Mouse (Mus musculus) liver, embryonic 14.5 days (tissue): Measurements from ENCODE around the gene Ddx41.
A peak's percentile ranks its signal among the peaks of the same experiment; 100 is the strongest.

Experiments
- CTCF ChIP-seq: IDR thresholded peaks from 2 replicates; pipeline ENCODE4 v1.5.1; 2016; ENCODE audit warnings: antibody characterized with exemption, low read depth, control low read depth
- EP300 ChIP-seq: IDR thresholded peaks from 2 replicates; pipeline ENCODE4 v1.6.1; 2016; ENCODE audit warnings: antibody characterized with exemption, low read depth

- TF ChIP-seq CTCF (peak; percentile 93), EP300 (no peak)
These were observed 23.2 kb downstream of the Ddx41 start, which contains the start of gene Pdlim7 for GRCm38 (mm10) chr13:55513111-55513748.
